Mouse (Mus musculus): ENCODE data around the gene Dis3.

The Dis3 gene

GRCm38 (mm10) chr14:99099267-99099966 lies at the start of gene Dis3, which contains the start of gene Pibf1:
TSS of gene Dis3 (minus strand) at chr14:99099770.
TSS of gene Pibf1 (plus strand) at chr14:99099424.
- peak; percentile 96 to 98 for DNase-seq (ENCODE audit: low spot score in 2 of 2)

GRCm38 (mm10) chr14:99146841-99147240 lies 47.3 kb upstream of the Dis3 start:
- no peak for DNase-seq (ENCODE audit: low spot score in 2 of 2)

GRCm38 (mm10) chr14:99141786-99142633 lies 42.4 kb upstream of the Dis3 start:
- peak; percentile 8 to 51 for DNase-seq (ENCODE audit: low spot score in 2 of 2)

- no peak for DNase-seq (ENCODE audit: low spot score in 2 of 2)
Observed at GRCm38 (mm10) chr14:99140036-99140435, 40.5 kb upstream of the Dis3 start.

- DNase-seq (ENCODE audit: low spot score in 2 of 2) = no peak
Observed at GRCm38 (mm10) chr14:99136297-99136696, 36.7 kb upstream of the Dis3 start.

GRCm38 (mm10) chr14:99135761-99136160 lies 36.2 kb upstream of the Dis3 start:
- no peak for DNase-seq (ENCODE audit: low spot score in 2 of 2)

- DNase-seq (ENCODE audit: low spot score in 2 of 2) = no peak
Observed at GRCm38 (mm10) chr14:99134048-99134447, 34.5 kb upstream of the Dis3 start.

GRCm38 (mm10) chr14:99129050-99129449 lies 29.5 kb upstream of the Dis3 start:
- DNase-seq (ENCODE audit: low spot score in 2 of 2) = no peak

- no peak for DNase-seq (ENCODE audit: low spot score in 2 of 2)
Observed at GRCm38 (mm10) chr14:99127509-99127908, 27.9 kb upstream of the Dis3 start.

- no peak for DNase-seq (ENCODE audit: low spot score in 2 of 2)
Observed at GRCm38 (mm10) chr14:99126713-99127112, 27.1 kb upstream of the Dis3 start.

- DNase-seq (ENCODE audit: low spot score in 2 of 2) = no peak
Observed at GRCm38 (mm10) chr14:99124076-99124475, 24.5 kb upstream of the Dis3 start.

- no peak for DNase-seq (ENCODE audit: low spot score in 2 of 2)
Observed at GRCm38 (mm10) chr14:99121584-99122339, 22.2 kb upstream of the Dis3 start.

GRCm38 (mm10) chr14:99117576-99117975 lies 18.0 kb upstream of the Dis3 start:
- DNase-seq (ENCODE audit: low spot score in 2 of 2) = no peak

- no peak for DNase-seq (ENCODE audit: low spot score in 2 of 2)
Observed at GRCm38 (mm10) chr14:99108762-99109161, 9.2 kb upstream of the Dis3 start.

GRCm38 (mm10) chr14:99107631-99108187 lies 8.1 kb upstream of the Dis3 start:
- DNase-seq (ENCODE audit: low spot score in 2 of 2) = no peak

GRCm38 (mm10) chr14:99106671-99107070 lies 7.1 kb upstream of the Dis3 start:
- no peak for DNase-seq (ENCODE audit: low spot score in 2 of 2)

GRCm38 (mm10) chr14:99104542-99105123 lies 5.1 kb upstream of the Dis3 start:
- DNase-seq (ENCODE audit: low spot score in 2 of 2) = no peak

- no peak for DNase-seq (ENCODE audit: low spot score in 2 of 2)
Observed at GRCm38 (mm10) chr14:99103050-99103449, 3.5 kb upstream of the Dis3 start.

GRCm38 (mm10) chr14:99099967-99100587 lies 507 bp upstream of the Dis3 start:
- DNase-seq (ENCODE audit: low spot score in 2 of 2) = no peak

- DNase-seq (ENCODE audit: low spot score in 2 of 2) = no peak
Observed at GRCm38 (mm10) chr14:99088947-99089346, 10.6 kb downstream of the Dis3 start.

- no peak for DNase-seq (ENCODE audit: low spot score in 2 of 2)
Observed at GRCm38 (mm10) chr14:99071146-99071545, 28.4 kb downstream of the Dis3 start.
